Mouse (Mus musculus) ES-CJ7 (cell line): ENCODE measurements at regions not wholly inside any gene's neighbourhood (a gene's known extent, or its start where the extent isn't known, plus 50 kb on each side); places are given as distances from the start of the nearest gene placed in this dataset.

Experiments used
- DNase-seq: peaks from one replicate; pipeline ENCODE4 v3.0.0; 2011; ENCODE audit warnings: low read depth, low spot score

DNA sequence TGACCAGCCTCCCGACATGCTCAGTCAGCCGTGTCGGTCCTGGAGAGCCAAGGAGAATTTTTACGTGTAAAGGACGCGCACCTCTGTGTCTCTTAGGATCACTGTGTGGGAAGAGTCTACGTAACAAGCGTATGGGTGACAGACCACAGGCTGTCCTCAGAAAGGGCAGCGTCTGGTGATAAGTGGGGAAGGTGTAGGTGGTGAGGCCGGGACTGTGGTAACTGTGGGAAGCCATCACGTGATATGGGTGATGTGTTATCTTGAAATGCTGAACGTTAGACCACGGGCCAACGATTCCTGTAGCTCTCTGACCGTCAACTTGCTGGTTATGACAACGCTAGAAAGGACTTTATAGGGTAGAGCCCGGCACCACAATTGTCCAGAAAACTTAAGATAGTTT lies 235.3 kb upstream of the Adgrl2 start:
- DNase-seq = no peak

- DNase-seq = no peak
Measured at GRCm38 (mm10) chr3:149224271-149224670, 233.9 kb upstream of the Adgrl2 start.

GRCm38 (mm10) chr3:149223776-149224175 lies 233.4 kb upstream of the Adgrl2 start:
- no peak for DNase-seq

- no peak for DNase-seq
Measured at GRCm38 (mm10) chr3:149220958-149221357, 230.6 kb upstream of the Adgrl2 start.

DNA sequence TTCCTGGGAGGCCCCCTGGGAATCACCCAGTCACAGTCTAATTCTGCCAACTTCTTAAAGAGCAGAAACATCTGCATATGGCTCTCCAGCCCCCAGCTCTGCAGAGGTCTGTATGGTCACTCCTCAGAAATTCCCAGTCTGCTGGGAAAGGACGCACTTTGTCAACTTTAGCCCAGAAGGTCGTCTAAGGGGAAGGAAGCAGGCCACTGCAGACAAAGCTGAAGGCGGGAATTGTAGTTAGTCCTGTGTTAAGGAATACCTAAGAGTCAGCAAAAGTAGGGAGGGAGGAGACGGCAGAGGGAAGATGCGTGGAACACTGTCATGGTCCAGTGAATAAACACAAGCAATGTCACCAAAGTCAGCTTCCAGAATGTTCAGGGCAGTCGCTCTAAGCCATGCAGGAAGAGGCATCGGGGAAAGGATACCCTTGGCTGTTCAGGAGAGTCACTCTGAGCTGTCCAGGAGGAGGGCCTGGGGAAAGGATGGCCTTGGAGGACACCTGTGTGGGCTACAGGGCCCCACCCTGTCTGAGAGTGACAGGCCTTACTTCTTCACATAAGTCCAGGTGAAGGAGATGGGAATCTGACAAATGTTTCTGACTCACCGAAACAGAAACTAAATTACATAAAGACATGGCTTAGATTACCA lies 230.1 kb upstream of the Adgrl2 start:
- DNase-seq = no peak

DNA sequence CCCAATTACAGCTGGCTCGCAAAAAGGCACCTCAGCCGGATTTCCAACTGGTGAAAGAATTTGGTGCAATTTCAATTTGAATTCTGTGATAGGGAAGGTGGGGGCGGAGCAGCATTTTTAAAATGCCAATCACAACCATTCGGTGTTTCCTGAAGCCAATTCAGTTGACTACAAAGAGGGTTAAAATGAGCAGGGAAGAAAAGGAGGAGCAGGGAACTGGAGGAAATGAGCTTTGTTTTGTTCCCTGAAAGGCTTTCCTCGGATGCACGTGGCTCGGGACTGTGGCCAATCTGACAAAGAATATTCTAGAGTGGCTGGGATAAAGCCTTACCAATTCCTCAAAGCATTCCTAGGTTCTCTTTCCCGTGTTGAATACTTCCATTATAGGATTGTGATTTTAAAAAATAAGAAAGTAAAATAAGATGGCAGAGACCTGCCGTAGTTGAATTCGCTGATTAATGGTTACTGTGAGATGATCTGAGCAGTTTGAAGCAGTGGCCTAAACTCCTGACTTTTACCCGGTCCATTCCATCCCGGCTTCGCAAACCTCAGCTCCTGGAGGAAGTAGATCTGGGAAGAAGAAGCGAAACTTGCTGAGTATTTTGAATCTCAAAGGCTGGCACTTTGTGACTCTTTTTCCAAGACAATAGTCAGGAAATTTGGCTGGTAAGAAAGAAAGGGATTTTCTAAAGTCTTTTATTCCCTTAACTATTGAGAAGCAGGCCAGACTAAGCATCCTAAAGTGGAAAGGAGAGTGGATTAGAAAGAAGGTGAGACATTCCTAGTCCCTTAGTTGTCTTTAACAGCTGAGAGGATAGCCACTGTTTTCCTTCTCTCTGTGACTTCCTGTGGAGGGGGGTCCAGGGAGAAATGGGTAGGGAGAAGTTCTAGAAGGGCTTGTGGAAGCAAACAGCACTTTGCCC lies 229.3 kb upstream of the Adgrl2 start:
- DNase-seq = peak; percentile 94

- DNase-seq = peak; percentile 44
Measured at GRCm38 (mm10) chr3:149217916-149218803, 227.8 kb upstream of the Adgrl2 start.

- peak; percentile 57 for DNase-seq
Measured at GRCm38 (mm10) chr3:149216759-149217400, 226.5 kb upstream of the Adgrl2 start.

- DNase-seq = no peak
Measured at GRCm38 (mm10) chr3:149215691-149216090, 225.3 kb upstream of the Adgrl2 start.

- DNase-seq = no peak
Measured at GRCm38 (mm10) chr3:149211909-149212308, 221.6 kb upstream of the Adgrl2 start.

GRCm38 (mm10) chr3:149209260-149209659 lies 218.9 kb upstream of the Adgrl2 start:
- DNase-seq = no peak

- DNase-seq = no peak
Measured at GRCm38 (mm10) chr3:149203451-149203850, 213.1 kb upstream of the Adgrl2 start.

DNA sequence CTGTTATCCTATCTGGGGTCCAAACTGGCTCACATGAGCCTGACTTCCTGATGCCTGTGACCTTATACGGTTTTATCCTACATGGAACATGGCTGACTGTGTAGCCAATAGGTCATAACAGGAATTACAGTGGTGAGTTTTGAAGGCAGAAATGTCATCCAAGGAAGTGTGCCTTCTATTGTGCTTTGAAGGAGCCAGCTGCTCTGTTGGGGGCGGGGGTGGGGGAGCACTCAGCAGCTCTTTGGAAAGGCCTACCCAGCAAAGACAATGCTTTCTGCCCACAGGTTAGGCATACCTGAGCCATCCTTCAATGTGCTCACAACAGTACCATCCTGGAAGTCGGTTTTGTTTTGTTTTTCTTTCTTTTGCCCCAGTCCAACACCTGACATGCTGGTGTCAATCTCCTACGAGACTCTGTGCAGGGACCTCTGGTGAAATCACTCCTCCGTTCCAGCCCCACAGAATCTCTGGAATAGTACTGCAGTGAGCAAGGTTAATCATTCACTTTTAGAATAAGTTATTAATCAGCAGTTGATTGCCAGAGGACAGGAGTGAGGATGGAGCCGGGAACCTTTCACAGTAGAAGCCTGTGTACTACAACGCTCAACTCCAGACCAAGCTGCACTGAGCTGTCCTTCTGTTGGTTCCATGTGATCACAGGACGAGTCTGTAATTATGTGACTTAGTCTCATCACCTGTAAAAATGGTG lies 206.3 kb upstream of the Adgrl2 start:
- DNase-seq = no peak

DNA sequence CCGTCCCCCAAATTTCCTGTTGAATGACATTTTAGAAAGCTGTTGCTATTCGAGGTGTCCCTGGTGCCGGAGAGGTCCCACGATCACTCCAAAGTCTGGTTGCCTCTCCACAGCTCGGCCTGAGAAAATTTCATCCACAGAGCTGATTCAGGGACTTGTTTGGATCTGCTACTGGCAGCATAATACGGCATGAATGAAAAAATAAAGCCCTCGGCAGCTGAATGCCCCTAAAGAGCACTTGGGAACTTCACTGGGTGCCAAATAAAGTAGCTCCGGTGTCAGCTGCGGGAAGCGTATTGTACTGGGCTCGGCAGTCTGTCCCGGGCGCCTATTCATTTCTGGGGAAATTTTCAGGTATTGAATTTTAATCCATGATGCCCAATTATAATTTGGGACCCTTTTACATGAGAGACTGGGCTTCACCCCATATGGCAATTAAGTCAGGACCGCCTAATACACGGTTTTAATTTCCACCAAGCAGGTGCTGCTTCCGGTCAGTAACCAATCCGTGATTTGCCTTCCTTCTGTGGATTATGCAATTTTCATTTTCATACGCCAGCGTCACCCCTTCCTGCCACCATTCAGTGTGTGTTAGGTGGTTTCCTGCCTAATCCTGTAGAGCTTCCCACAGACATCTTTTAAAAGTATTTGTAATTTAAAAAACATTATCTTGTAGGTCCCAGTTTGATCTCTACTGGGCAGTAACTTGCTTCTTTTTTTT lies 200.7 kb upstream of the Adgrl2 start:
- no peak for DNase-seq

- no peak for DNase-seq
Measured at GRCm38 (mm10) chr3:149184136-149184551, 193.8 kb upstream of the Adgrl2 start.

DNA sequence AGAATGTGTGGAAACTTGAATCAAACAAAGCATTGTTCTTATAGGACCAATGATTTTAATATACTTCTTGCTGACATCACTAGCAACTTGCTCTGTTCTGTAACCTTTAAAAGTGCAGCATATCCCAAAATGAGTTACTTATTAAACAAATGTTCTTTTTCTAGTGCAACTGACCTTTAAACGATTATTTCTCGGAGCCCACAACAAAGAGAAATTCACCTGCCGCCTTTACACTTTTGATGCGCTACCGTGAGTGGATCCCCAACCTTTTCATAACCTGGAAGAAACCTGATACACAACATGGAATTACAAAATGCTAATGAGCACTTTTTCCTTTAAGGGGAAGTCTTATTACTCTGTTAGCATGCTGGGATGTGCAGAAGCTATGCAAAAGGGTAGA lies 191.7 kb upstream of the Adgrl2 start:
- DNase-seq = no peak

DNA sequence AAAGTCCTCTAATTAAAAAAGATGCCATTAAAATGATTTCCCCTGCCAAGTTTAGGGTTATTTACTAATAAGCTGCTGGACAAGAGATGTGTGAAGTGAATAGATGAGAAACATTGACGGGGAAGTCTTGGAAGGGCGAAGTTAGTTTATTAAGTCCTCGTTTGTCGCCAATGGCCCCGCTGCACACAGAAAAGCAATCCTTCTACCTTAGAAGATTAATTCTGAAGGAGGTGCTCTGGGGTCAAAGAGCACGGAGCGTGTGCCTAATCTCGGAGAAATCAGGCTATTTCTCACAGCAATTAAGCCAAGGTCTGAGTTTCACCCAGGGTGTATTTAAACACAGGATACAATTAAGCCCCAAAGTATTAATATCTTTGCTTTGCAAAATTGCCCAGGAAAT lies 189.8 kb upstream of the Adgrl2 start:
- DNase-seq = no peak

DNA sequence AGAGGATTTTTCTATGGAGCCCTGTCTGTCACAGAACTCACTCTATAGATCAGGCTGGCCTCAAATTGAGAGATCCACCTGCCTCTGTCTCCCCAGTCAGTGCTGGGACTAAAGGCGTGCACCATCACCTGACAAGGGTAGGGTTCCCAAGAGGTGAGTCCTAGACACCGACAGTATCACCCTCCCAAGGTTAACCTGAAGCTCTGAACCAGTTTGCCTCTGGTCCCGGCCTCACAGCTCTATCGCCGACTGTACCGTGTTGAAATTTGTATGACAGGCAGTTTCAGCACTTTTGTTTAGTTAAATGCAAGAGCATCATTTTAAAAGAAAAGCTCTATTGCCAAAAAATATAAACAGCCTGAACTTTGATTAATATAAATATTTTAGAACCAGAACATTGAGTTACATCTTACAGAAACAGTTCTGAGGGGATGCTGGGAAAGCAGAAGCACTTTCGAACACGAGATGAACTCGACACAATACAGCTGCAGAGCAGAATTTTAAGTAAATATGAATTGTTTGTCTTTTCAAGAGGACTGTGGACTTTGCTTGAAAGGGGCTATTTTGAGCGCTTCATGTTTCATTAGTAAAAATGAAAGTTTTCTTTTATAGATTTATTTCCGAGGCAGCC lies 189.2 kb upstream of the Adgrl2 start:
- no peak for DNase-seq

DNA sequence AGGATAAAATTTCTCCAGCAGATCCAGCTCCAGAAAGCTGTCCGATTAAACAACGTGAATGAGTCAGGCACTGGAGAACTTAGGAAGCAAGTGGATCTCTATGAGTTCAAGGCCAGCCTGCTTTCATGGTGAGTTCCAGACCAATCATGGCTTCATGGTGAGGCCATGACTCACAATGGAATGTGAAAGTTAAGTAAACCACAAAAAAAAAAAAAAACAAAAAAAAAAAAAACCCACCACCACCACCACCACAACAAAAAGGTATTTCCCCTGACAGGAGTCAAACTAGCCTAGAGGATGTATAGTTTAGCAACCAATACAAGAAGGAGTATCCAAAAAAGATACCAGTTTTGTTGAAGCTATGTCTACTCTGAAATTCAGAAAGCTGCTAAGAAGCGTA lies 188.5 kb upstream of the Adgrl2 start:
- DNase-seq = no peak
